Mouse (Mus musculus) spleen, postnatal 14 days (tissue): ENCODE data around the gene Vmn2r3.
"Not testable (repeated sequence)": the region's sequence is repeated elsewhere in the genome, so short reads cannot be mapped to it uniquely, and the experiment has no call there.

Experiments
- DNase-seq, 2 experiments: peaks; one replicate each; pipeline ENCODE4 v3.0.0; 2021 to 2022; ENCODE audit warnings: low spot score in 2 of 2

The Vmn2r3 gene

DNA sequence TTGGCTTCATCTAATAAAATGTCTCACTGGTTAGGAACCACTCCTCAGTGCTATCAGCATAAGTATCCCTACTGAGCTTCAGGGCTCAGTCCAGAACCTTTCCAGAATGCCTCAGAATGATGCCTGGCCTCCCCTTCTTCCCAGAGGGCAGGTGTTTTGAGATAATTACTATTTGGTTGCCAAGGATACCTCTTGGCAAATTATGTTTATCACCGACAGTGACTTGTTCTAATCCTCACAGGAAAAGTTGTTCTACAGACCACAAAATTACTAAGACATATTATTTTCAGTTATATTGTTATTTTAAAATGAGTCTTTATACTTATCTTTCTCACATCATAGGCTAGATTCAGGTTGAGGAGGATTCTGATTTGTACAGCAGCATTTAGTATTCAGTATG lies at the start of gene Vmn2r3:
Gene Vmn2r3, minus strand, starts transcription at position 101 of the 400 bp plus-strand sequence.
- no peak for DNase-seq

DNA sequence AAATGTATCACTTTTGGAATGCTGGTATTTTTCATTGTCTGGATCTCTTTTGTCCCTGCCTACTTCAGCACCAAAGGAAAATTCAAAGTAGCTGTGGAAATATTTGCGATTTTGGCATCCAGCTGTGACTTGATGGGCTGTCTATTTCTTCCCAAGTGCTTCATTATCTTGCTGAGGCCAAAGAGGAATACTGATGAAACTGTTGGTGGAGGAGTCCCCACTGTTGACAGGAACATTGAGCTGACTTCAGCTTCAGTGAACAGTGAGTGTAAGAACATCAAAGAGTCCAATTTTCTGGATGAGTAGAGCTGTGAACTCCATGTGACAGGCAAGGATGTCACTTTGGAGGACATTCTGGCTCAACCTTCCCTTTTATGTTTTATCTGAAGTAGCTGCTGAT lies 43.0 kb upstream of the Vmn2r3 start:
- no peak for DNase-seq

DNA sequence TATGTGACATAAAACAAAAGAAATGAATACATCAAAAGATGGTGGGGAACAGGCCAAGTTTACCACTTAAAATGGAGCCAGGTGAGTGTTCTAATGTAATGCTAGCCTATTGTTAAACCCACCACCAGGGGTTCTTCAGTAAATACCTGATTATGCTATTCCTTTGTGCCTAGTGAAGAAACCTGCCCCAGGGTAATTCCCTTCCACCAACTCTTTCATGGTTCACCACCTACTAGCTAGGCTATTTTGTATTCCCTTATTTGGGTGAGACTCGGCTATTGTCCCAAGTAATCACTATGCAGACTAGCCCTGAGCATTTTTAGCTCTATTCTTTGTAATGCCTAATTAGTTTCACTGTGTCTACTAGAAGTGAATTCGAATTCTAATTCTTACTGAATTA lies 32.3 kb upstream of the Vmn2r3 start:
- DNase-seq: no peak

DNA sequence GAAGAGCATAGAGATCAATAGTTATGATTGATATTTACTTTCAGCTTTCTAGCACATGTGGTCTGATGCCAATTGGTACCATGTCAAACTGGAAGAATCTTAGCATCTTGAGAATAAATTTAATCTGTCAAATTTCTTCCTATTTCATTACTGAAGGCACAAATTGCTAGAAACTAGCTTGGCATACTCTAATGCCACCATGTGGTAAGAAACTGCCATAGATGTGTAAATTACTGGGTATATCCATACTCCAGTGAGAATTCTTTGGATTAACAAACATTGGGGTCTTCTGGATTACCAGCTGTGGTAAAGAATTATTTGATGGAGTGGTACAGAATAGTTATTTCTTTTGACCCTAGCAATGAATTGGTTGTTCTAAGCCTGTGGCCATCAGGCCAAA lies 17.3 kb upstream of the Vmn2r3 start:
- no peak for DNase-seq

DNA sequence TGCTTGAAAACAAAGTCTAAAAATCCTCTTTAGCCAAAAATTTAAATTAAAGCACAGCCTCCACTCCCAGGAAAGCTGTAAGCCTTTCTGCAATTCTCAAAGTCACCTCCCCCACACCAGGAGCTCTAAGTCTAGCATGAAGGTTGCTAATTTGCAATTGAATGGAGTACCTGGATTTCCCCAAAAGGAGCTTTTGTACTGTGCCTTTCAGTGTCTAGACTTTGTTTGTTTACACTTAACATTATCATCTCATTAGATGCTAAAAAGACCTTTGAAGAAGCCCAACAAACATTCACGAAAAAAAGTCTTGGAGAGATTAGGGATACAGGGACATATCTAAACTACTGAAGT lies 23.8 kb downstream of the Vmn2r3 start:
- no peak for DNase-seq

DNA sequence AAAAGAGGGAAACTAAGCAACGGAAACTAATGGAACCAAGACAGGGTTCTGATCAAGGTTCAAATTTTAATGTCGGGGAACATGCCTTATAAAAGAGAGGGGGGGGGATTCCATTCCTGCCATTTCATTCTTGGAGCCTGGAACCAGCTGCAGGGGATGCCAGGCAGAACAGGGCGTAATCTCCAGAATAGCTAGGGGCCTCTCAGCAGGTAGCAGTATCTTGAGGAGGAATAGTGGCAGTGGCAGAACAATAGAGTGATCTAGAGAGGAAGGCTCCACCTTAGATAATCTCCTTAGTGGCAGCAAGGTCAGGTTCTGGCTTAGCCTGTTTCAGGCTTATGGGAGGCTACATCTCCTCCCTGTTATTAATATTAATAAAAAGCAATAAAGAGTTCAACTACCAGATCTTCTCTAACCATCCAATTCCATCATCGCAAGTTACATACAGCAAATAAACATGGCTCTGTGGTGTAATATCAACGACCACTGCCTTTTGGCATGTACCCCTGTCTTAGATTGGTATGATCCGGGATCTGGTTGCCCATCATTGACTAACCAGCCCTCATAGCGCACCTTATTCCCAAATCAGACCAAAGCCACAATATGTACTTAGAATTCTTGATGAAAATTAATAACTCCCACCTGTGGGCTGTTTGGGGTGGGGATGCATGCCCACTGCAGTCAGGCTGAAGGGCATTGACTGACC lies 24.3 kb downstream of the Vmn2r3 start:
- not testable (repeated sequence) for DNase-seq

DNA sequence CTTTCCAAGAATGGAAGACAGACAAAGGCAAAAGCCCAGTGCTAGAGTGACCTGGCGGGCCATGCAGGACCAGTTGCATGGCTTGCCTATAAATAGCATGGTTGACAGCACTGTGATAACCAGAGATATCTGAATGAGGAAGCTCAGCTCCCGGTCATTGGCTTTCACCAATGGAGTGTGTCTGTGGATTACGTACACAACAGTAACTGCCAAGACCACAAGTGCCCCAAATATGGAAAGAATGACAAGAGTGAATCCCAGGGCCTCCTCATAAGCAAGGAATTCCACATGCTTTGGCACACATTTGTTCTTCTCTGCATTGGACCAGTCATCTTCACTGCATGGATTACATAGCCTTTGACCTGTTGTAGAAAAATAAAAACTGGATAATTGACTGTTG lies 29.9 kb downstream of the Vmn2r3 start:
- DNase-seq: no peak

DNA sequence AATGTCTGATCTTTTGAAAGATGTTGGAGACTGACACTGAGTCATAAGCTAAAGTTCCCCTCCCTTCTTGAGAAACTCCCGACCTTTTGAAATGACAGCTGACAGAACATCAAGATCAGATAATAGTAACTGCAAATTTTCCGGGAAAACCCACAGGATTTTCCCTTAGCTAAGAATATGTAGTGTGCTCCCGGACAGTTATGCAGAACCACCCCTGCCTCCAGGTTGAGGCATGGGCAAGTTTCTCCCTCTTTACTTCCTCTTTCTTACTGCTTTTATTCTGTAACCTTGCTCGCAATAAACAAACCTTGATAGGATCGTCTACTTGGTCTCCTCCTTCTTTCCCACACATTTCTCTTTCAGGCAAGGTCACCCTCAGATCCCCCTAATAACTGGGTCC lies 37.9 kb downstream of the Vmn2r3 start:
- no peak for DNase-seq

DNA sequence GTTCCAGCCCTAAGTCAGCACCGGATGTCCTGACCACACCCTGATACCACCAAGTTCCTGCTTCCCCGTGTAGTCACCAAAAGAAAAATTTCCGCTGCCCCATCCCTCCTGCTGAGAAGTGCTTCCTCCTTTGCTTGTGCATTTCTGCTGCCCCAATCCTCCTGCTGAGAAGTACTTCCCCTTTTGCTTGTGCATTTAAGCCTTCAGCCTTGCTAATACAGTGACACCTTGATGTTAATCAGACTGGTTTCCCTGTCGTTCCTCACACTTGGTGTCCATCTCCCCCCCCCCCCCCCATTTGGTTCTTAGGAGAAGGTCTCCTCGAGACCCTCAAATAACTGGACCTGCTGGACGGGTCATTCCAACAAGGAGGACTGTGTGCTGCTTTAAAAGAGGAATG lies 39.0 kb downstream of the Vmn2r3 start:
- DNase-seq: not testable (repeated sequence)

DNA sequence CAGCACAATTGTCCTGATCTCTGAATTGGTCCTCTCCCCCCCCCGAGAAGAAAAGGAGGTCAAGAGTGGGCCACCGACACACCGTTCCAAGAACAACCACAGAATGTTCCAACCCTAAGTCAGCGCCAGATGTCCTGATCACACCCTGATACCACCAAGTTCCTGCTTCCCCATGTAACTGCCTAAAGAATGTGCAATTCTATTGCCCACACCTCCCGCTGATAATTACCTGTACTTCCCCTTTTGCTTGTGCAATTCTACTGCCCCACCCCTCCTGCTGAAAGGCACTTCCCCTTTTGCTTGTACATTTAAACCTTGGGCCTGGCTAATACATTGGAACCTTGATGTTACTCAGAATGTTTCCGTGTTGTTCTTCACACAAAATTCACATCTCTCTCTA lies 54.0 kb downstream of the Vmn2r3 start:
- not testable (repeated sequence) for DNase-seq

DNA sequence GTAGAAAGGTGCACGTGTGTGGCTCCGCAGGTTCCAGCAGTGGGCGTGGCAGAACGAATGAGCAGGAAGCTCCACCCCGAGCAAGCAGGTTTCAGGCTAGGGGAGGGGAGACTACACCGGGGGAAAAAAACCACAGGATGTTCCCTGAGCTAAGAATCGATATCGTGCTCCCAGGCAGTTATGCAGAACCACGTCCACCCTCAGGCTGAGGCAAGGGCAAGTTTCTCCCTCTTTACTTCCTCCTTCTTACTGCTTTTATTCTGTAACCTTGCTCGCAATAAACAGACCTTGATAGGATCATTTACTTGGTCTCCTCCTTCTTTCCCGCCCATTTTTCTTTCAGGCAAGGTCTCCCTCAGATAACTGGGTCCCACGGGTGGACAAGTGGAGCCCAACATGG lies 55.9 kb downstream of the Vmn2r3 start:
- not testable (repeated sequence) for DNase-seq

DNA sequence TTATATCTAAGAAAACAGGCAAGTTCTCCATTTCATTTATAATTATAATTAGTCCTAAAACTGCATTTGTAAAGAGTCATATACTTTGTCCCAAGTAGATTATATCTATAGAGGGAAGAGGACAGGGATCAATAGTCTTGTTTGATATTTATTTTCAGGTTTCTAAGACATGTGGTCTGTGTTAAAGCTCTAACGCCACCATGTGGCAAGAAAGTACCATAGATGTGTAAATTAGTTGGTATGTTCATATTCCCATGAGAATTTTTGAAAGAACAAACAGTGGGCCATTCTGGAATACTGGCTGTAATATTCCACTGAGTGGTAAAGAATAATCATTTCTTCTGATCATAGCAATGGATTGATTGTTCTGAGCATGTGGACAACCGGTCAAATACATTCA lies 62.3 kb downstream of the Vmn2r3 start:
- no peak for DNase-seq
